Mouse (Mus musculus) stomach, postnatal 0 days (tissue): ENCODE measurements around the gene Caln1.

Experiments used
- CTCF ChIP-seq: IDR thresholded peaks from 2 replicates; pipeline ENCODE4 v1.5.1; 2016; ENCODE audit warnings: antibody characterized with exemption, low read depth, mild to moderate bottlenecking, moderate library complexity
- EP300 ChIP-seq: optimal IDR thresholded peaks from 2 replicates; pipeline ENCODE3; 2016; ENCODE audit warnings: antibody characterized with exemption

DNA sequence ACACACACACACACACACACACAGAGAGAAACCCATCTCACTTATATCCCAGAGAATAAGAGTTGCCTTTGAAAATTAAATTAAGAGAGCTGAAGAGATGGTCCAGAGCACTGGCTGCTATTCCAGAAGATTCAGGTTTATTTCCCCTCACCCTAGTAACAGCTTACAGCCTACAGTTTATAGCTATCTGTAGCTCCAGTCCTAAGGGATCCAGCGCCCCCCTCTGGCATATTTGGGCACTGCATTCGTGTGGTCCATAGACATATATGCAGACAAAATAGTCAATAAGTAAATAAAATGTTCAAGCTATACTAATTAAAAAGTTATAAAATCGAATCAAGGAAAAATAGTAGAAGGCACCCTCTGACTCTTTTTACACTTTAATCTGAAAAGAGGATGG is 442.0 kb downstream of the Caln1 start:
- TF ChIP-seq CTCF (peak; percentile 70), EP300 (no peak)
